Mouse (Mus musculus): ENCODE data around the gene Dennd1b.

Gene Dennd1b

DNA sequence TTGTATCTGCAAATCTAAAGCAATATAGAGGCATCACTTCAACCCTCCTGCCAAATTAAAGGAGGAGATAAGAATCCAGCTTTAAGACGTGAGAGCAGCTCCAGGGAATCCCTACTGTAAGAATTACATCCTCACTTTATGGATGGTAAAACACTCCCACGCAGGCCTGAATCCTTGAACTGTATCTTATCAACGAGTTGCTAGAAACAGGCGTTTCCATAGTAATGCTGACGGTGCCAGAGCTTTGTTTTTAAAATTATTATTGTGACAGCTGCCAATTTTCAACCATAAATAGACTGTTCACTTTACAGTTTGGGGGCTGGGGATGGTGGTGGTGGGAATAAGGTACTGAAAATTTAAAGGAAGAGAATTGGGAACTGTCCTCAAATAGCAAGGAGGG, 239.8 kb downstream of the Dennd1b start:
- no peak for DNase-seq

DNA sequence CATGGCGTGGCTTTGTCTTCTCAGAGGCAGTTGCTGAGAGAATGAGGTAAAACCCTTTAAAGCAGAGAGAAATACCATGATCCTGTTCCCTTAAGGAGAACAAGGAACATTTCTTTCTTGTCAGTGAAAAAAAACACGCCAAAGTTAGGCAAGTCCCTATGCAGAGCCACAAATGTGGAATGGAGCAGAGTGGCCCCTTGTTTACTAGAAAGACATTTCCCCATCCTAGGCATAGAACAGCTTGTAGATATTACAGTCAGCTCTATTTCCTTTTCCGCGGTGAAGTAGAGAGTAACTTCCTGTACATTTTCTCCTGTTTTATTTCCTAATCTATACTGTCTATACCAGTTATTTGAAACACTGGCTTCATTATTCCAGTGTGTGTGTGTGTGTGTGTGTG, 243.0 kb downstream of the Dennd1b start:
- no peak for DNase-seq

DNA sequence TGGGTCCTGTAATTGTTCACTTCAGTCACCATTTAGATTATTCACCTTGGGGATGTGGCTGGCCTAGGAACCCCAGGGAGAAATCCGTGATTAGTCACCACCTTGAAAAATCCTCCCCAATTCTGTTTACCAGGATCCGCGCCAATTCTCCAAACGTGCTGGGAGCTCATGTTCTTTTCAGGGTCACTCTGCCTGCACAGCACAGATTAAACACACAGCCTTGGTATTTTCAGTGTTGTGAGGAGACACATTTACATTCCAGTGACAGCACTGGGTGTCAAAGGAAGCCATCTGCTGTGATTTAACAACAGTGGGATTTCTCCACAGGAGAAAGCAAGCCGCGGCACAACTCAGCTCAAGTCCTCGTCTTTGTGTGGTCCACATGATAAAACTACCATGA, 246.6 kb downstream of the Dennd1b start:
- DNase-seq: peak; percentile 23

DNA sequence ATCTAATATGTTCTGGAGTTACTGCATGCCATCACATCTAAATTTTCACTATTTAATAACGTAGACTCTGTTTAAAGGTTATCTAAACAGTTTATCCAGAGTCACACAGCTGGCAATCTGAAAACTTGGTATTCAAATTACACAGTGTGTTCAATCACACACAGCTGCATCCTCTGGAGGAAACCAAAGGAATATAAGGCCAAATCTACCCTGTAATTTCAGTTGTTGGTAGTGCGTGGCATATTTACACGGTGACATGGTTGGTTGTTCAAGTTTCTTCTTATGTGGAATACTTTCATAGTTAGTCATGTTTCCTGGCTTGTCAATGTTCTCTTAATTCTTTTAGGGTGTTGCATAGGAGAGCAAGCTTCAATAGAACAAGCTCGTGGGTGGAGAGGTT, 247.3 kb downstream of the Dennd1b start:
- no peak for DNase-seq

DNA sequence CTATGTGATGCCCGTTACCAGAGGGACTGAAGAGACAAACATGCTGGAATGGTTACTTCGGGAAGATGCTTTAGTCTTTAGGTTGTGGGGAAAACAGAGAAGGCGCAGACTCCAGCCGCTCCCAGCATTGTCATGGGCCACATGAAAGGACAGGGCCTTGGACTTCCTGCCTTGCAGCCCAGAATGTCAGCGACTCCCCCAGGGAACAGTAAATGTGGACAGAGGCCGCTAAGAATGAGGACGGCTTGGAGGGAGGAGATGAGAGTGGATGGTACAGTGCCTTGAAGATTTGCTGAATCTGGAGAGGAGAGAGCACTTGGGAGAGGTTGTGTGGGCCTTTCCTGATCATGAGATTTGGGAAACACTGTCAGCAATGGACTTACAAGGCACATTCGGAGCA, 252.1 kb downstream of the Dennd1b start:
- DNase-seq: no peak

DNA sequence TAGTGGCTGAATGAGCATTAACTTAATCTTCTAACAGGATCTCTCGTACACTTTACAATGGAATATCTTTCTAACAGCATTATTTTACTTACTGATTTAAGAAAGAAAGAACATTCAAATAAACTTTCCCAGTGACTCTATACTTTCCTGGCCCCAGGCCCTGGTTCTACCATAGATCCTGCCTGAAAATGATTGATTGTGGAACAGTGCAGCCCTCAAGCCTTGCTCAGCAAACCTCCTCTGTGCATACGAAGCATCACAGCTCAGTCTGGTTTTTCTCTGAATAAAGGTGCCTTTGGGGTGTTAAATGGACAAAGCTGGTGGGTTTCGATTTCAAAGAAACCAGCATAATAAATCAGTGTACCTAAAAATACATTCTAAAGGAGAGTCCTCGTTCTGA, 260.6 kb downstream of the Dennd1b start:
- DNase-seq: no peak

DNA sequence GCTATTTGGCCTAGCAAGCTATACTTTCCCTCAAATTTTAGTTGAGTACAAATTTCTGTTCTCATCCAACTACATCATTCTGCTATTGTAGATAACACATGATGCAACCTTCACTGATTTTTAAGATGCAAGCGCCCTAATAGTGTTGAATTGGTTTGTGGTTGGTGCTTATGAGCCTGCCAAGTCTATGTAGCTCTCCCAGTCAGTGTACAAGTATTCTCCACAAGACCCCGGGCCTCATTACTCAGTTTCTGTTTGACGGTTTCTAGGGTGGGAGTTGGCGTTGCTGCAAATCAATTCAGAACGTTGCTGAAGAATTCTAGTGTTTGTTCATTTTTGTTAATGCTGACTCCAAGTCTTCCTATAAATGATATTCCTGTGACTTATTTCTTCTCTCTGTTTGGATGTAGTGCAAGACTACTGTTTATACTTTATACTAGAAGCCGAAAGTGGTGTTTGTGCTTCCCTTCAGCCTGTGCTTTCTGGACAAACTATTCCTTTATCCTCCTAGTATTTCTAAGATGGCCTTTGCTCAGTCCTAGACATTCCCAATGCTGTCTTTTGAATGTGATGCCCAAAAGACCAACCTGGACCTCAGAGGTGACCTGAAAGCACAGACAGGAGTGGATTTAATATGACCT, 261.2 kb downstream of the Dennd1b start:
- no peak for DNase-seq

Data from right cerebral cortex, postnatal 14 days (tissue).